8 mouse cellular contexts compared by ENCODE assay signal in the genomic region with DNA sequence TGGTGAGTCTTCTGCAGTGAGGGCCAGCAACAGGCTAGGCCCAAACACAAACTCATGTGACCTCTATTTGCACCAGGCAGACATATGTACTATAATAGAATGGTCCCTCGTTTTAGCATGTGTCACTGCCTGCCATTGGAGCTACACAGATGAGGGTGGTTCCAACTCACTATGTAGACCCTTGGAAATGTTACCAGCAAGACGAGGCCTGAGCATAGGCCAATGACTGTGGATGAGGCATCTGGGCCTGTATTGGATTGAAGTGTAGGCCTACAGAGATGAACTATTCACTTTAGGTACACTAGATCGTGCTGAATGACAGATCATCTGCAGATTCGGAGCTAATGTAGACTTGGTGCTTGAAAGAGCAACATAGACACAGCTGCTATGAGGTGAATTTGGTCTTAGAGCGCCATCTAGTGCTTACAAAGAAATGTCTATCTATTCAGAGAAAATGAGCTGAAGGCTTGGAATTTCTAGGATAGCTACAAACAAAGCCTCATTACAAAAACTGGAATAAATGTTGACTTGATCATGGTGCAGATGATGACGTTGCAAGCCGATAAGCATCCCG.
DNase-seq lines count a peak whose midpoint lies in the region; ATAC-seq lines count a peak whose summit lies in the region.

No protein-coding gene starts in this region.

- 0 out of 2 replicates have a peak, but pooled peaks have one; percentile 36 for ATAC-seq in liver, embryonic 11.5 days (replicated peaks; ENCODE audit: low FRiP score)
- ATAC-seq in liver, embryonic 12.5 days: no peak

- 45% methylated on average over 8 of the region's 8 CpGs for WGBS in liver, embryonic 11.5 days
- WGBS in liver, embryonic 12.5 days (ENCODE audit: insufficient replicate concordance): 26% methylated on average over 8 of the region's 8 CpGs

- DNase-seq in cerebellum, adult 8-10 months: peak; percentile 15
- DNase-seq in cerebellum, postnatal 4 days (ENCODE audit: low spot score in 2 of 2): no peak
- DNase-seq in liver, embryonic 11.5 days (ENCODE audit: low spot score): no peak
- DNase-seq in cerebellum, adult 9-10 months: peak; percentile 53
- DNase-seq in induced T-regulatory cell, adult 2 months (ENCODE audit: low read depth): peak; percentile 65
- peak; percentile 62 for DNase-seq in naive thymus-derived CD4-positive, alpha-beta T cell, adult 2 months (ENCODE audit: low read depth)
- DNase-seq in spleen, adult 12 weeks (ENCODE audit: low spot score): no peak

- no peaks in the 10 kb centered on the region for H3K27me3 ChIP-seq in liver, embryonic 11.5 days (replicated peaks; ENCODE audit: control insufficient read depth, insufficient read depth, low read length)
- H3K27me3 ChIP-seq in liver, embryonic 12.5 days (replicated peaks): no peaks in the 10 kb centered on the region

- no peak overlapping the region for H3K9ac ChIP-seq in liver, embryonic 11.5 days (ENCODE audit: low read depth, low read length)
- H3K9ac ChIP-seq in liver, embryonic 12.5 days: no peak overlapping the region

- no peak overlapping the region for H3K4me3 ChIP-seq in liver, embryonic 11.5 days (ENCODE audit: low read depth, low read length)
- H3K4me3 ChIP-seq in liver, embryonic 12.5 days: no peak overlapping the region

- no peaks in the 10 kb centered on the region for H3K36me3 ChIP-seq in liver, embryonic 11.5 days (ENCODE audit: control insufficient read depth, insufficient read depth, low read length)
- no peaks in the 10 kb centered on the region for H3K36me3 ChIP-seq in liver, embryonic 12.5 days

- no peaks in the 10 kb centered on the region for H3K9me3 ChIP-seq in liver, embryonic 11.5 days (ENCODE audit: control insufficient read depth, low read length)
- no peaks in the 10 kb centered on the region for H3K9me3 ChIP-seq in liver, embryonic 12.5 days (replicated peaks)

- no peak overlapping the region for H3K4me2 ChIP-seq in liver, embryonic 11.5 days
- H3K4me2 ChIP-seq in liver, embryonic 12.5 days: no peak overlapping the region

- H3K4me1 ChIP-seq in liver, embryonic 11.5 days (replicated peaks; ENCODE audit: control insufficient read depth, insufficient read depth, low read length): no peaks in the 10 kb centered on the region
- H3K4me1 ChIP-seq in liver, embryonic 12.5 days: no peaks in the 10 kb centered on the region

- no peak overlapping the region for H3K27ac ChIP-seq in liver, embryonic 11.5 days (ENCODE audit: low read depth, low read length)
- no peak overlapping the region for H3K27ac ChIP-seq in liver, embryonic 12.5 days

Comparison
In these comparisons a context has a peak if more than half of its experiments do, and no peak if none do; other contexts are left out.
1. DNase-seq: peak in cerebellum, adult 8-10 months (single experiment), cerebellum, adult 9-10 months (single experiment), induced T-regulatory cell, adult 2 months (single experiment) and naive thymus-derived CD4-positive, alpha-beta T cell, adult 2 months (single experiment); none in cerebellum, postnatal 4 days (0 of 2), liver, embryonic 11.5 days (single experiment) and spleen, adult 12 weeks (single experiment).